In genomic region chr6:149233918-149234317, GRCm38 (mm10) we compare ENCODE assay signal across 24 mouse cellular contexts. TPM values are rescaled to one million over a fixed set of nuclear protein-coding genes. Genes with fewer than 3 reads are reported as not detected.
A peak's percentile ranks its signal among the peaks of the same experiment; 100 is the strongest.
DNase-seq lines count a peak whose midpoint lies in the region; ATAC-seq and TF ChIP-seq lines count a peak whose summit lies in the region.
"Had no signal": no experiment of that assay in that cellular context is flagged by ENCODE, and none has a peak within 500 bp of the region (broad histone marks: within the 10 kb centered on the region; RNA-seq: fewer than 3 reads in every experiment).

No protein-coding gene starts in this region.

- H3K4me2 ChIP-seq in stomach, postnatal 0 days (replicated peaks; ENCODE audit: low read depth): no peak overlapping the region
- H3K4me2 ChIP-seq: heart, embryonic 11.5 days; hindbrain, embryonic 12.5 days; midbrain, embryonic 13.5 days had no signal

- H3K27me3 ChIP-seq in G1E (ENCODE audit: insufficient read depth, low read length): no peaks in the 10 kb centered on the region
- no peaks in the 10 kb centered on the region for H3K27me3 ChIP-seq in kidney, adult 2 months (replicated peaks; ENCODE audit: control insufficient read depth, insufficient read depth, low read length)
- H3K27me3 ChIP-seq in stomach, postnatal 0 days (ENCODE audit: control insufficient read depth, insufficient read depth, low read length): no peaks in the 10 kb centered on the region
- H3K27me3 ChIP-seq: hindbrain, embryonic 12.5 days; midbrain, embryonic 13.5 days had no signal

- no peak for TF ChIP-seq POLR2A in kidney, adult 2 months (IDR thresholded peaks at IDR 0.05; ENCODE audit: low read depth, low read length)

- no peak for TF ChIP-seq EP300 in stomach, postnatal 0 days (optimal IDR thresholded peaks at IDR 0.05)

- TF ChIP-seq CTCF in G1E (IDR thresholded peaks at IDR 0.05; ENCODE audit: low read depth, low read length): no peak
- no peak for TF ChIP-seq CTCF in kidney, adult 2 months (conservative IDR thresholded peaks at IDR 0.05; ENCODE audit: insufficient read depth, insufficient read length, low read depth, low read length)
- TF ChIP-seq CTCF in stomach, postnatal 0 days (IDR thresholded peaks at IDR 0.05; ENCODE audit: low read depth): no peak

- peaks cover 30% of the 10 kb centered on the region for H3K4me1 ChIP-seq in G1E (ENCODE audit: insufficient read depth, low read depth, low read length)
- no peaks in the 10 kb centered on the region for H3K4me1 ChIP-seq in kidney, adult 2 months (ENCODE audit: control insufficient read depth, insufficient read depth, low read length)
- no peaks in the 10 kb centered on the region for H3K4me1 ChIP-seq in stomach, postnatal 0 days (replicated peaks; ENCODE audit: control insufficient read depth, insufficient read depth)
- H3K4me1 ChIP-seq: embryonic facial prominence, embryonic 10.5 days; hindbrain, embryonic 12.5 days; limb, embryonic 10.5 days; midbrain, embryonic 13.5 days had no signal

- DNase-seq in G1E (ENCODE audit: low spot score): no peak
- DNase-seq in c-Kit-positive CD71-positive TER-119-positive erythroid progenitor cells, embryonic 14.5 days (ENCODE audit: low spot score): peak; percentile 31
- DNase-seq in induced T-regulatory cell, adult 2 months (ENCODE audit: low read depth): peak; percentile 17
- DNase-seq in kidney, adult 2 months: no peak
- DNase-seq in urinary bladder, postnatal 4 days (ENCODE audit: low spot score in 2 of 2): no peak
- DNase-seq in stomach, postnatal 0 days (ENCODE audit: low spot score): no peak
- DNase-seq in testis, postnatal 10 days (ENCODE audit: low spot score): no peak
- DNase-seq: adrenal gland, postnatal 25 days; cerebellum, adult 8-10 months; heart, postnatal 10 days; kidney, adult 9 months; kidney, postnatal 4 days; lung, adult 18-20 months; lung, postnatal 14 days; thymus, adult 2 months had no signal

- H3K4me3 ChIP-seq in G1E (ENCODE audit: low read depth, low read length) (no peak overlapping the region), macrophage (ENCODE audit: inconsistent target) (no peak overlapping the region)
- no peak overlapping the region for H3K4me3 ChIP-seq in kidney, adult 2 months (ENCODE audit: insufficient read depth, low read depth, low read length)
- no peak overlapping the region for H3K4me3 ChIP-seq in stomach, postnatal 0 days (ENCODE audit: low read depth, low read length)
- H3K4me3 ChIP-seq: embryonic facial prominence, embryonic 10.5 days; erythroblast, embryonic 14.5 days; hindbrain, embryonic 12.5 days; limb, embryonic 10.5 days; midbrain, embryonic 13.5 days; myocyte had no signal

- peak; percentile 93 for ATAC-seq in G1E (ENCODE audit: extremely low read depth, insufficient number of reproducible peaks, low FRiP score, poor library complexity, severe bottlenecking)
- ATAC-seq in stomach, postnatal 0 days (ENCODE audit: low FRiP score, low TSS enrichment): no peak
- ATAC-seq: forebrain, embryonic 14.5 days; midbrain, embryonic 13.5 days had no signal

- 8% methylated on average over 3 of the region's 3 CpGs for WGBS in macrophage (ENCODE audit: missing documents)
- WGBS in kidney, adult 2 months: 50% methylated on average over 3 of the region's 3 CpGs
- WGBS in stomach, postnatal 0 days: 82% methylated on average over 3 of the region's 3 CpGs

- no peak overlapping the region for H3K9ac ChIP-seq in stomach, postnatal 0 days (ENCODE audit: low read length)
- H3K9ac ChIP-seq: hindbrain, embryonic 12.5 days; midbrain, embryonic 13.5 days had no signal

- peak overlapping the region; percentile 71 for H3K27ac ChIP-seq in macrophage
- no peak overlapping the region for H3K27ac ChIP-seq in kidney, adult 2 months (ENCODE audit: insufficient read depth, low read depth, low read length)
- no peak overlapping the region for H3K27ac ChIP-seq in stomach, postnatal 0 days (replicated peaks)
- H3K27ac ChIP-seq: embryonic facial prominence, embryonic 10.5 days; hindbrain, embryonic 12.5 days; limb, embryonic 10.5 days; midbrain, embryonic 13.5 days had no signal

- H3K36me3 ChIP-seq in G1E (replicated peaks): no peaks in the 10 kb centered on the region
- H3K36me3 ChIP-seq in macrophage (ENCODE audit: inconsistent target): no peaks in the 10 kb centered on the region
- H3K36me3 ChIP-seq in kidney, adult 2 months (ENCODE audit: control insufficient read depth, insufficient read depth, low read length): no peaks in the 10 kb centered on the region
- no peaks in the 10 kb centered on the region for H3K36me3 ChIP-seq in stomach, postnatal 0 days (ENCODE audit: control insufficient read depth, insufficient read depth, low read length)
- H3K36me3 ChIP-seq: embryonic facial prominence, embryonic 10.5 days; hindbrain, embryonic 12.5 days; limb, embryonic 10.5 days; midbrain, embryonic 13.5 days had no signal

- H3K79me2 ChIP-seq in macrophage (ENCODE audit: inconsistent target): no peaks in the 10 kb centered on the region

- no peaks in the 10 kb centered on the region; the same call in 1 of the 2 replicates for H3K9me3 ChIP-seq in G1E (replicated peaks)
- no peaks in the 10 kb centered on the region for H3K9me3 ChIP-seq in stomach, postnatal 0 days (ENCODE audit: control insufficient read depth, low read length)
- H3K9me3 ChIP-seq: embryonic facial prominence, embryonic 10.5 days; hindbrain, embryonic 12.5 days; limb, embryonic 10.5 days; midbrain, embryonic 13.5 days had no signal

RNA-seq across cellular contexts. Expression of gene Amn1, which starts 45.4 kb away (rescaled TPM):
- total RNA-seq in G1E (2014; fragmentation: Nextera tagmentation): 21.3 and 28.7 TPM in 2 replicates
- total RNA-seq in G1E (2017): 16.0 and 19.2 TPM in 2 replicates
- polyA plus RNA-seq in G1E (2012): 2.8 and 3.7 TPM in 2 replicates
- total RNA-seq in macrophage (2018; cell fraction: chromatin; rRNA removed): 10 to 100 TPM; 26.3 to 89.1 (median 56.5) TPM
- total RNA-seq in macrophage (2018; cell fraction: cytosol; rRNA removed): 10 to 100 TPM in 24 of 26 experiments, 1 to 10 TPM in 2; 7.8 to 15.1 (median 12.0) TPM
- 10 to 100 TPM; 20.5 to 77.0 (median 38.5) TPM for total RNA-seq in macrophage (2018; cell fraction: nucleus; rRNA removed)
- polyA plus RNA-seq in macrophage (2018): 10.6 to 14.1 TPM (median 12.4 TPM) in 3 replicates
- polyA plus RNA-seq in kidney, adult 2 months (2012; rRNA removed): 7.2 and 9.8 TPM in 2 replicates
- 20.1 and 20.2 TPM in 2 replicates for polyA plus RNA-seq in stomach, postnatal 0 days (2015; fragmentation: Nextera tagmentation; extraction: Ambion mirVana)

Comparison
In these comparisons a context has a peak if more than half of its experiments do, and no peak if none do; other contexts are left out.
1. DNase-seq: peak in c-Kit-positive CD71-positive TER-119-positive erythroid progenitor cells, embryonic 14.5 days (single experiment) and induced T-regulatory cell, adult 2 months (single experiment); none in G1E (single experiment), kidney, adult 2 months (single experiment), urinary bladder, postnatal 4 days (0 of 2), stomach, postnatal 0 days (single experiment) and testis, postnatal 10 days (single experiment).